Mouse (Mus musculus) cortical plate, adult 2 months (tissue): ENCODE results near the gene Smug1. TPM values are rescaled to one million over a fixed set of nuclear protein-coding genes. Genes with fewer than 3 reads are reported as not detected.

Experiments used
- H3K27ac ChIP-seq: fragments of 200-500 bp; 2 replicates; pipeline ENCODE4 v1.5.1; 2012; ENCODE audit warnings: low read length, control low read depth, inconsistent platforms; ENCODE audit not compliant: insufficient read depth
- H3K4me1 ChIP-seq: fragments of 200-500 bp; 2 replicates; pipeline ENCODE4 v1.6.1; 2011; ENCODE audit warnings: low read length; ENCODE audit not compliant: control insufficient read depth, insufficient read depth
- H3K4me3 ChIP-seq: fragments of 200-500 bp; 2 replicates; pipeline ENCODE4 v1.5.1; 2011; ENCODE audit warnings: mild to moderate bottlenecking, low read length, control low read depth; ENCODE audit not compliant: insufficient read depth
- CTCF ChIP-seq: fragments of 200-500 bp; IDR thresholded peaks from 2 replicates; pipeline ENCODE4 v1.5.1; 2011; ENCODE audit warnings: mild to moderate bottlenecking, control low read depth, low read length; ENCODE audit not compliant: insufficient read depth; ENCODE audit errors: extremely low read depth
- POLR2A ChIP-seq: fragments of 200-500 bp; IDR thresholded peaks from 2 replicates; pipeline ENCODE4 v1.6.1; 2011; ENCODE audit warnings: mild to moderate bottlenecking, low read length, control low read depth; ENCODE audit not compliant: insufficient read depth; ENCODE audit errors: extremely low read depth
- polyA plus RNA-seq: library from polyadenylated mRNA; depleted of rRNA; stranded (reverse); fragments of >200 nt; gene quantifications from 2 replicates; pipeline ENCODE4 v1.2.3, GENCODE M21; 2012

Smug1 gene
- polyA plus RNA-seq, 1 experiment = 19.9 TPM

DNA sequence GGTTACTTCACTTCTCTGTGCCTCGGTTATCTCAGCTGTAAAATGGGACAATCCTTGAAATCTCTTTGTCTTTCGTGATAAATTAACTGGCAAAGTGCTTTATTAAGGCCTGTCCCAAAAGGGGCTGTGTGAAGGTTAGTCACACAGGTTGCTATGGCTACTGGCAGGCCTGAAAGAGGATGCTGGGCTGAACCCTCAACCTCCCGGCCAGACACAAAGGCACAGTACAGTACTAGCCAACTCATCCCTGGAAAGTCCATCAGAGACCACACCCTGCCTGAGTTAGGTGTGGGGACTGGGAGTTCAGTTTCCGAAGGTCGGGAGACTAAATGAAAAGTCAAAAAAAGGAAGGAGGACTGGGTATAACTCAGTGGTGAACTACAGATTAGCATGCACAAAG, 968 bp downstream of the Smug1 start:
- Histone ChIP-seq H3K4me3 (no peak overlapping the region), H3K27ac (no peak overlapping the region), H3K4me1 (peaks cover 2% of the 10 kb centered on the region; the same call in 1 of the 2 replicates)
- no peak for TF ChIP-seq CTCF
- no peak for TF ChIP-seq POLR2A

DNA sequence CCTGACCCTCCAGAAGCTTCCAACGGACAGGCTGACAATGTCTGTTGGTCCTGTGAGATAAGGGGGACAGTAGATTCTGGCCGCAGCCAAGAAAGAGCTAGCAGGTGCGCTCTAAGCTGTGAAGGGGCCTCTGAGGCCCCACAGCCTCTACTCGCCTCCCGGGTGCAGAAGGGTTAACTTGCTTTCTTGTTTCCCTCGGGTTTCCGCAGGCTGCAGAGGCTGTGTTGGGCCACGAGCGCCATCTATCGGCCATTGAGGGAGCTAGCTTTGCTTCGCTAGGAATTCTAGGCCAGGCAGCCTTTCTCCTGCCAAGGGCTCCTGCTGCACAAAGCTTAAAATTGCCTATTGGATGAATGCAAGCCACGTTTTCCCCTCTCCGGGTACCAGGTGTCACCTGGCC, 1.5 kb downstream of the Smug1 start:
- Histone ChIP-seq H3K4me1 (peaks cover 2% of the 10 kb centered on the region; the same call in 1 of the 2 replicates), H3K27ac (no peak overlapping the region)

DNA sequence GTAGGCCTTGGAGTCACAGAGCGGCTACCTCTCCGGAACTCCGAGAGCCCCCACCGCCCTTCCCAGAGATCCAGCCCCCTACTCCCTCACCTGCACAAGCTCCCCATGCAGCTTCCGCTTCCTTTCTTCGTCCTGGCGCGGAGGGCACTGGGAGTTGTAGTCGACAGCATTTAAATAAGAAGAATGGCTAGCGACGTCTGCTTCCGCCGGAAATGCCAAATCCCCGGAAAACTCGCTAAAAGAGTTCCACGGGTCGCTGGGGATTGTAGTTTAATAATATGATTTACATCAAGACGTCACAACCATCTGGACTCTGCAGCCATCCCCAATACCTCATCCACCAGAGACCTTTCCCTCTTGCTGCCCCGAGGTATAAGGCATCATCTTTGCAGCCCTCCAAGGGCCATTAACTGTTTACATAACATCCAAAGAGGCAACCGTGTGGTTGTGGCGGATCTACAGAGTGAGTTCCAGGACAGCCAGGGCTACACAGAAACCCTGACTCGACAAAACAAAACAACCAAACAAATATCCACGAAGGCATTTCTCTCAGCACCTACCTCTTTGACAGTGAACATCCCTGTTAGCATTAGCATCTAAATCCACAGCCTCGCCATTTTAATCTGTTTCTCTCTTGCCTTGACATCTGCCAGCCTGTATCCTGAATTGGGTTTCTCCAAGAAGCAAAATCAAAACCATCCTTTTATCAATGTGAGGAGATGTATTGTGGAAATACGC, 3.5 kb downstream of the Smug1 start:
- TF ChIP-seq CTCF (no peak), POLR2A (peak; percentile 88)
- peak overlapping the region; percentile 43 for H3K4me3 ChIP-seq
- peaks cover 2% of the 10 kb centered on the region; the same call in 1 of the 2 replicates for H3K4me1 ChIP-seq
- H3K27ac ChIP-seq = no peak overlapping the region

More for the DNA sequence above, 1.5 kb downstream of the Smug1 start:
- no peak overlapping the region for H3K4me3 ChIP-seq
- no peak for TF ChIP-seq POLR2A
- peak; percentile 95 for TF ChIP-seq CTCF

DNA sequence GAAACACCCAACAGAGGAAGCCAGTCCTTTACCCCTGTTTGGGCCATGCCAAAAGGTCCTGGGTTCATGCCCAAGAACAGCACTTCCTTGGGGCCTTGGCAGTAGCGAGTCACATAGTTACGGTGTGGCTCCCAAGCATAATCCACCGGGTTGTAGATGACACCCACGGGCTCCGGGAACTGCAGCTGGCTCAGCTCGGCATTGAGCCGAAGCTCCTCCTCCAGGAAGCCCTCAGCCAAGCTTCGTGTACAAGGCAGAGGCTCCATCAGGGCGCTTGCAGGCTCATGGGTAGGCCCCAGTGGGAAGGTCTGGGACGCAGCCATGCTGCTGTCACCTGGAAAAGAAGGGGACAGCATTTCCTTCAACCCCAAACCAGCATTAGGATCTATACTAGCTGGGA, 9.3 kb downstream of the Smug1 start:
- TF ChIP-seq CTCF = no peak
- no peak for TF ChIP-seq POLR2A
- Histone ChIP-seq H3K27ac (no peak overlapping the region), H3K4me3 (no peak overlapping the region), H3K4me1 (peaks cover 2% of the 10 kb centered on the region; the same call in 1 of the 2 replicates)

DNA sequence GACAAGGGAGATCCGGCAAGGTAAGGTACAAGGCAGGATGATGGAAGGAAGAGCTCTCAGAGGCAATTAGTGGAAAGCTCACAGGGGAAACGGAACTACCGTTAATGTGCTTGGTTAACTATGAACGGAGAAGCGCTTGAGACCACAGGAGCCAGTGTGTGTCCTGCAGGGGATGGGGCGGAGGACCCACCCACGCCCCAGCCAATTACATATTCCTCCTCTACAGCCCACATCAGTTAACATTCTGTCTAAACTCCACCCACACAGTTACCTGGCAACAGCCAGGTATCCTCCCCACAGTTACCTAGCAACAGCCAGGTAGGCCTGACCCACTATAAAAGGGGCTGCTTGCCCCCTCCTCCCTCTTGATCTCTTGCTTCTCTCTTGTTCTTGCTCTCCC, 10.0 kb downstream of the Smug1 start:
- TF ChIP-seq POLR2A (no peak), CTCF (no peak)
- Histone ChIP-seq H3K27ac (no peak overlapping the region), H3K4me1 (no peaks in the 10 kb centered on the region)

DNA sequence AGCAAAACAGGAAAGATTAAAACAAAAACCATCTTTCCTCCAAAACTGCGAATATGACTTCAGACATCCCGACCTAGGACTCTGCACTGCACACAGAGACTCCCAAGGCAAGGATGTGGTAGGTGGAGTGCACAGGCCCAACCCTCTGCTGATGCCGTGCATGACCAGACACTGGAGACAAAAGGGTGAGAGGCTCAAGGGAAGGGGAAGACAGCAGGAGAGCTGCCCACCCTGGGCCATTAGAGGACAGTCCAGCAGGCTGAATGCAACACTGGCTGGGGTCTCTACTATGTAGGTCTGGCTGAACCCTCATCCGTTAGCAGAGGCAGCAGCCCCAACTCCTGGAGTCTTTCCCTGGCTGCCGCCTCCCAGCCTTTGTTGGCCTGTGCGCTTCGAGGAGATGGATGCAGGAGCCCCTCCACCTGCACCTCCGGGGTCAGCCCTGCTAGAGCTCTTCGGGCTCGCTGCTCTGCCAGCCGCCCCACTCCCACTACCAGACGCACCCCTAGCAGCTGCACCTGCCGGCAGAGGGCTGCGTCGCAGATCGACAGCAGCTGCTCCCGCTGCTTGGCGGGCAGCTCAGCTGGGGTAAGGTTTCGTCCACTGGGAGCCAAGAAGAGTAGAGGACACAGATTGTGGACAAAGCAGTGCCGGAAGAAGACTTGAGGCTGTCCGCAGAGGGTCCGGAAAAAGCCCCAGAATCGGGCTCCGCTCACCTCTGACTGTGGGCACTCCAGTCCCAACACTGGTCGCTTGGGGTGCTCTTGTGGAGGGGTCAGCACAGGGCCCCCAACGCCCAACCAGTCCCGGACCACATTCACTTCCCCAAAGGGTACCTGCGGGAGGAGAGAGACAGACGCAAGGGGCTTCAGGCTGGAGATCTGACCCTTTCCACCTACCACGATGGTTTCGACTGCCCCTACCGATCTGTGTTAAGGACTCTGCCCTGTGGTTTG, 11.2 kb downstream of the Smug1 start:
- TF ChIP-seq POLR2A (no peak), CTCF (no peak)
- Histone ChIP-seq H3K4me3 (no peak overlapping the region), H3K4me1 (no peaks in the 10 kb centered on the region), H3K27ac (no peak overlapping the region)

More for the DNA sequence above, 10.0 kb downstream of the Smug1 start:
- H3K4me3 ChIP-seq = no peak overlapping the region

DNA sequence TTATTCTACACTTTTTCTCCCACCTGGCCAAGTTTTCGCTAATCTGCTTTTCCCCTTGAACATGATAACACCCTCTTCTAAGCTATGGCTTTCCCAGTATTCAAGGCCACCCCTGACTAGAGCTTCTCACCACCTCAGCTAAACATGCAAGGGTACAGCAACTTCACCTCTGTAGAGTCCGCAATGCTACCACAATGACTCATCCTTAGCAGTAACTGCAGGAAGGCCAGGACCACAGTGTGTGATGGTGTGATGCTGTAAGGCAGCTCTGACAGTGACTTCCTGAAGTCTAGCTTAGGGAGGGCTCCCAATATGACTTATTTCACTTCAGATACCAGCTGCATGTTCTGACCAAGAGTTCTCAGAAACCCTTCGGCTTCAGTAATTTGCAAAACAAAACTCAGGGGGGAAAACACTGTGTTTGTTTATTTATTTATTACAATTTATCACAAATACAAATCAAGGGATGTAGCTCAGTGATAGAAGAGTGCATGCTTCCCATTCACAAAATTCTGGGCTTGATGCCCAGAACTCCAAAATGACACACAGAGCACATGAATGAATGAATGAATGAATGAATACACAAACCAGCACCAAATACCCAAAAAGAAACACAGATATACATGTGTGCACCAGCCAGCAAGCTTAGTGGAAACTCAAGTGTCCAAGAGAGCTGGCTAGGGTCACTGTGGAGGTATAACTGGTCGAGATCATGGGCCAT, 13.8 kb downstream of the Smug1 start:
- no peak overlapping the region for H3K27ac ChIP-seq
- no peak overlapping the region for H3K4me3 ChIP-seq
- no peak for TF ChIP-seq POLR2A
- TF ChIP-seq CTCF = no peak
- no peaks in the 10 kb centered on the region for H3K4me1 ChIP-seq

DNA sequence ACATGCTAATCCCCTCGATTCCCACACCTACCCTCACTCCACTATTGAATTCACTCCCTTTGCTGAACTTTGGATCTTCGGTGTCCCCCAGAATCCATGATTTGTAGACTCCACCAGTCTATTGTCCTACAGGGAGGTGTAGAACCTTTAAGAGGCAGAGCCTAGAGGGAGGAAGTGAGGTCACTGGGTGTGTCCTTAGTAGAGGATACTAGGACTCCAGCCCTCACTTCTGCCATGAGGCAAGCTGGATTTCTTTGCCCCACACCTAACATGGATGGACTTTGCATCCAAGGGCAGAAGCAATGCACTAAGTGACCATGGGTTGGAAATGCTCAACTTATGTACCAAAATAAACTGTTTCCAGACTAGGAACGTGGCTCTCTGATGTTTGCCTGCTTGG, 14.5 kb downstream of the Smug1 start:
- Histone ChIP-seq H3K27ac (no peak overlapping the region), H3K4me1 (no peaks in the 10 kb centered on the region; the same call in 1 of the 2 replicates), H3K4me3 (no peak overlapping the region)
- no peak for TF ChIP-seq CTCF
- no peak for TF ChIP-seq POLR2A

DNA sequence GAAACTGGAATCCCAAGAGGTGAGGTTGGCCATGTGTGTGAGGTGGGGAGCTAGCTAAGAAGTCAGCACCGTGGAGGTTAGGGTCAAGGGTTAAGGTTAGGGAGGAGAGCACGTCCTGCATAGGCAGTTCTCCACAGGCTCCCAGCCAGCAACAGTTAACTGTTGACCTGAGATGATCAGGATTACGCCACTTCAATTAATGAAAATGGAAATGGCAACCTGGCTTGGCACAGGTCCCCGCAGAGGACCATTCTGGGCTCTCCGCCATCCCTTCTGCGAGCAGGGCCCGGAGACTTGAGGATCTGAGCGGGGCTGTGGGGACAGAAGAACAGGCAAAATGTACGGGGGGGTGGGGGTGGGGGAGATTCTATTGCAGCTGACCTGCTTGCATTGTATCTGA, 19.1 kb downstream of the Smug1 start:
- no peak for TF ChIP-seq POLR2A
- TF ChIP-seq CTCF = no peak
- H3K4me3 ChIP-seq = no peak overlapping the region
- H3K4me1 ChIP-seq = peaks cover 2% of the 10 kb centered on the region; the same call in 1 of the 2 replicates
- no peak overlapping the region for H3K27ac ChIP-seq

DNA sequence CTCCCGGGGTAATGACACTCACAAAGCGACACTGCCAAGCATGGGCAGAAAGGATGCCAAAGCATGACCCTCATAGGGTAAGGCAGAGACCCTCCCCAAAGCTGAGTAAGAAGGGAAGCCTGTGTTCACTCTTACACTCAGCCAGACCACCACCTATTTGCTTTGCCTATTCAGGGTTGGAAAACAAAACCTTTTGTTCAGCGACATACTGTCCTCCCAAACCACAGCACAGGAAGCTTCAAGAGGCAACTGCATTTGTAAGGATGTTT, 19.5 kb downstream of the Smug1 start:
- TF ChIP-seq CTCF = no peak
- no peak for TF ChIP-seq POLR2A
- Histone ChIP-seq H3K4me3 (no peak overlapping the region), H3K4me1 (peaks cover 2% of the 10 kb centered on the region; the same call in 1 of the 2 replicates), H3K27ac (no peak overlapping the region)
